In the genomic region with DNA sequence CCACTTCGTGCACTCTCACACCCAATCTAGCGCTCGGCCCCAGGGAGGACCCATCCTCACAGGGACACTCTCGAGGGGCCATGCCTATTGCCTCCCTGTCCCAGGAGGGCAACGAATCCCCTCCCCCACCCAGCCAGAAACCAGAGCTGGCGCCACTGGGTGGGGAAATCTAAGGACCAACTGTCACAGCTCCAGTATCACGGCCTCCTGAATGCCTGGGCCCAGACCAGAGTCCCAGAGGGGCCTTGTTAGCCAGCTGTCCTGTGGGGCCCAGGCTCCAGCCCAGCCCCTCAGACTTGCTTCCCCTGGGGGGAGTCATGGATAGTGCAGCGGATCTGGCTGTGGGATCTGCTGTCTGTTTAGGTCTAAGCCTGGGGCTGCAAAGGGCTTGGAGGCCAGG, we compare ENCODE assay signal across 8 mouse cellular contexts. TPM values are rescaled to one million over a fixed set of nuclear protein-coding genes. Genes with fewer than 3 reads are reported as not detected.
DNase-seq lines count a peak whose midpoint lies in the region; ATAC-seq and TF ChIP-seq lines count a peak whose summit lies in the region.

No protein-coding gene starts in this region.

- no peak for DNase-seq in kidney, postnatal 14 days
- DNase-seq in embryonic facial prominence, embryonic 14.5 days (ENCODE audit: low spot score) = peak; percentile 78
- no peak for DNase-seq in layer of hippocampus, adult 11-12 months (ENCODE audit: low spot score)
- DNase-seq in cerebellum, postnatal 25 days = no peak
- no peak for DNase-seq in lung, postnatal 14 days

- H3K79me2 ChIP-seq in myocyte (ENCODE audit: control insufficient read depth, insufficient read depth) = peaks cover 29% of the 10 kb centered on the region

- H3K27ac ChIP-seq in kidney, embryonic 15.5 days = peak overlapping the region; percentile 54; the same call in 1 of the 2 replicates
- H3K27ac ChIP-seq in embryonic facial prominence, embryonic 14.5 days (replicated peaks; ENCODE audit: low read depth, low read length) = peak overlapping the region; percentile 56
- no peak overlapping the region for H3K27ac ChIP-seq in hindbrain, embryonic 15.5 days (replicated peaks)

- no peak overlapping the region for H3ac ChIP-seq in myocyte (ENCODE audit: control insufficient read depth, insufficient read length)

- no peak for TF ChIP-seq POLR2A in myocyte (IDR thresholded peaks at IDR 0.05; ENCODE audit: insufficient read length, low read depth)

- H3K4me2 ChIP-seq in kidney, embryonic 15.5 days = peak overlapping the region; percentile 15
- peak overlapping the region; percentile 29 for H3K4me2 ChIP-seq in embryonic facial prominence, embryonic 14.5 days (ENCODE audit: low read depth, low read length)
- H3K4me2 ChIP-seq in hindbrain, embryonic 15.5 days = peak overlapping the region; percentile 36
- peak overlapping the region; percentile 21 for H3K4me2 ChIP-seq in myocyte (ENCODE audit: low read depth)

- H3K27me3 ChIP-seq in kidney, embryonic 15.5 days = no peaks in the 10 kb centered on the region
- H3K27me3 ChIP-seq in embryonic facial prominence, embryonic 14.5 days (replicated peaks; ENCODE audit: control insufficient read depth, insufficient read depth, low read length) = no peaks in the 10 kb centered on the region
- H3K27me3 ChIP-seq in hindbrain, embryonic 15.5 days = no peaks in the 10 kb centered on the region
- no peaks in the 10 kb centered on the region for H3K27me3 ChIP-seq in myocyte (ENCODE audit: control insufficient read depth, insufficient read depth, insufficient read length)

- no peak for ATAC-seq in kidney, embryonic 15.5 days (replicated peaks; ENCODE audit: low FRiP score)
- ATAC-seq in embryonic facial prominence, embryonic 14.5 days (ENCODE audit: low read depth) = peak; percentile 7; the same call in 1 of the 2 replicates
- ATAC-seq in hindbrain, embryonic 15.5 days (ENCODE audit: low FRiP score, low read depth) = no peak

- H3K9ac ChIP-seq in kidney, embryonic 15.5 days = peak overlapping the region; percentile 5; the same call in 1 of the 2 replicates
- H3K9ac ChIP-seq in embryonic facial prominence, embryonic 14.5 days (ENCODE audit: low read depth, low read length) = peak overlapping the region; percentile 49
- peak overlapping the region; percentile 36 for H3K9ac ChIP-seq in hindbrain, embryonic 15.5 days

- peaks cover 11% of the 10 kb centered on the region for H3K36me3 ChIP-seq in kidney, embryonic 15.5 days
- peaks cover 28% of the 10 kb centered on the region for H3K36me3 ChIP-seq in embryonic facial prominence, embryonic 14.5 days (ENCODE audit: control insufficient read depth, insufficient read depth, low read length)
- no peaks in the 10 kb centered on the region for H3K36me3 ChIP-seq in hindbrain, embryonic 15.5 days
- no peaks in the 10 kb centered on the region for H3K36me3 ChIP-seq in myocyte (ENCODE audit: control insufficient read depth, insufficient read depth)

- H3K4me3 ChIP-seq in kidney, embryonic 15.5 days (replicated peaks) = no peak overlapping the region
- peak overlapping the region; percentile 4; the same call in 1 of the 2 replicates for H3K4me3 ChIP-seq in embryonic facial prominence, embryonic 14.5 days (ENCODE audit: low read depth, low read length)
- 0 out of 2 replicates have a peak overlapping the region, but pooled peaks have one; percentile 1 for H3K4me3 ChIP-seq in hindbrain, embryonic 15.5 days
- H3K4me3 ChIP-seq in myocyte = no peak overlapping the region

- H3K9me3 ChIP-seq in kidney, embryonic 15.5 days (replicated peaks) = no peaks in the 10 kb centered on the region
- H3K9me3 ChIP-seq in embryonic facial prominence, embryonic 14.5 days (ENCODE audit: control insufficient read depth, low read length) = no peaks in the 10 kb centered on the region
- H3K9me3 ChIP-seq in hindbrain, embryonic 15.5 days = no peaks in the 10 kb centered on the region

- WGBS in kidney, embryonic 15.5 days = 26% methylated on average over 8 of the region's 8 CpGs
- 23% methylated on average over 8 of the region's 8 CpGs for WGBS in embryonic facial prominence, embryonic 14.5 days
- 25% methylated on average over 8 of the region's 8 CpGs for WGBS in hindbrain, embryonic 15.5 days

- H3K4me1 ChIP-seq in kidney, embryonic 15.5 days = peaks cover 53% of the 10 kb centered on the region
- peaks cover 19% of the 10 kb centered on the region for H3K4me1 ChIP-seq in embryonic facial prominence, embryonic 14.5 days (ENCODE audit: control insufficient read depth, insufficient read depth, low read length)
- H3K4me1 ChIP-seq in hindbrain, embryonic 15.5 days (replicated peaks) = peaks cover 53% of the 10 kb centered on the region

TF ChIP-seq in myocyte, 11 proteins besides CTCF, POLR2A, EP300 and RAD21:
- TF ChIP-seq MYOG (IDR thresholded peaks at IDR 0.05; ENCODE audit: control insufficient read depth in 1 of 3, insufficient read depth in 1 of 3, insufficient read length in 2 of 3, low read depth in 2 of 3) (peak in 2 of 3 experiments; percentile 57 to 76), SRF (IDR thresholded peaks at IDR 0.05; ENCODE audit: control insufficient read depth, insufficient read length, low read depth) (no peak), MAX (IDR thresholded peaks at IDR 0.05; ENCODE audit: low read depth) (no peak), POLR2AphosphoS2 (IDR thresholded peaks at IDR 0.05; ENCODE audit: insufficient read length, low read depth) (no peak), MYOD1 (IDR thresholded peaks at IDR 0.05; ENCODE audit: control insufficient read depth in 1 of 3, insufficient read length in 2 of 3, low read depth in 2 of 3) (peak in 2 of 3 experiments; percentile 1 to 32), E2F4 (IDR thresholded peaks at IDR 0.05; ENCODE audit: insufficient read depth) (no peak), TCF3 (IDR thresholded peaks at IDR 0.05; ENCODE audit: insufficient read length, low read depth) (no peak), REST (IDR thresholded peaks at IDR 0.05; ENCODE audit: insufficient read depth, insufficient read length) (no peak), USF1 (IDR thresholded peaks at IDR 0.05; ENCODE audit: low read depth) (no peak), TCF12 (IDR thresholded peaks at IDR 0.05; ENCODE audit: insufficient read depth, poor library complexity, severe bottlenecking) (peak; percentile 14)

RNA-seq across cellular contexts. Expression of gene Mex3a, which starts 4.6 kb away (rescaled TPM):
- 20.9 and 22.0 TPM in 2 replicates for polyA plus RNA-seq in kidney, embryonic 15.5 days (2015; fragmentation: Nextera tagmentation; extraction: Ambion mirVana)
- 21.5 and 24.7 TPM in 2 replicates for polyA plus RNA-seq in embryonic facial prominence, embryonic 14.5 days (2014; fragmentation: Nextera tagmentation; extraction: Ambion mirVana)
- polyA plus RNA-seq in hindbrain, embryonic 15.5 days (2015; fragmentation: Nextera tagmentation; extraction: Ambion mirVana) = 26.4 and 28.6 TPM in 2 replicates
- polyA plus RNA-seq in myocyte (2012; fragmentation: generic; extraction: Trizol) = 8.1 TPM

RNA-seq across cellular contexts. Expression of gene Lmna, which starts 17.8 kb away (rescaled TPM):
- 89.2 and 92.0 TPM in 2 replicates for polyA plus RNA-seq in kidney, embryonic 15.5 days (2015; fragmentation: Nextera tagmentation; extraction: Ambion mirVana)
- 426 and 482 TPM in 2 replicates for polyA plus RNA-seq in embryonic facial prominence, embryonic 14.5 days (2014; fragmentation: Nextera tagmentation; extraction: Ambion mirVana)
- 52.2 and 53.4 TPM in 2 replicates for polyA plus RNA-seq in hindbrain, embryonic 15.5 days (2015; fragmentation: Nextera tagmentation; extraction: Ambion mirVana)
- polyA plus RNA-seq in myocyte (2012; fragmentation: generic; extraction: Trizol) = 954 TPM

RNA-seq across cellular contexts. Expression of gene Rab25, which starts 20.5 kb away (rescaled TPM):
- 15.1 and 17.4 TPM in 2 replicates for polyA plus RNA-seq in kidney, embryonic 15.5 days (2015; fragmentation: Nextera tagmentation; extraction: Ambion mirVana)
- 33.8 and 38.0 TPM in 2 replicates for polyA plus RNA-seq in embryonic facial prominence, embryonic 14.5 days (2014; fragmentation: Nextera tagmentation; extraction: Ambion mirVana)
- 0.23 TPM in 1 of 2 replicates, not detected in the other for polyA plus RNA-seq in hindbrain, embryonic 15.5 days (2015; fragmentation: Nextera tagmentation; extraction: Ambion mirVana)
- polyA plus RNA-seq in myocyte (2012; fragmentation: generic; extraction: Trizol) = 0.13 TPM

RNA-seq across cellular contexts. Expression of gene Lamtor2, which starts 25.3 kb away (rescaled TPM):
- polyA plus RNA-seq in kidney, embryonic 15.5 days (2015; fragmentation: Nextera tagmentation; extraction: Ambion mirVana) = 167 and 173 TPM in 2 replicates
- polyA plus RNA-seq in embryonic facial prominence, embryonic 14.5 days (2014; fragmentation: Nextera tagmentation; extraction: Ambion mirVana) = 97.9 and 107 TPM in 2 replicates
- 201 and 205 TPM in 2 replicates for polyA plus RNA-seq in hindbrain, embryonic 15.5 days (2015; fragmentation: Nextera tagmentation; extraction: Ambion mirVana)
- polyA plus RNA-seq in myocyte (2012; fragmentation: generic; extraction: Trizol) = 165 TPM

RNA-seq across cellular contexts. Expression of gene Ubqln4, which starts 26.0 kb away (rescaled TPM):
- 54.0 and 57.9 TPM in 2 replicates for polyA plus RNA-seq in kidney, embryonic 15.5 days (2015; fragmentation: Nextera tagmentation; extraction: Ambion mirVana)
- 46.3 and 50.0 TPM in 2 replicates for polyA plus RNA-seq in embryonic facial prominence, embryonic 14.5 days (2014; fragmentation: Nextera tagmentation; extraction: Ambion mirVana)
- 43.6 and 47.7 TPM in 2 replicates for polyA plus RNA-seq in hindbrain, embryonic 15.5 days (2015; fragmentation: Nextera tagmentation; extraction: Ambion mirVana)
- 44.9 TPM for polyA plus RNA-seq in myocyte (2012; fragmentation: generic; extraction: Trizol)

Comparison
In these comparisons a context has a peak if more than half of its experiments do, and no peak if none do; other contexts are left out.
1. H3K4me3 ChIP-seq: peak in embryonic facial prominence, embryonic 14.5 days (single experiment) and hindbrain, embryonic 15.5 days (single experiment); none in kidney, embryonic 15.5 days (single experiment) and myocyte (single experiment).
2. RNA of gene Rab25, which starts 20.5 kb away (polyA plus RNA-seq): 33.8 to 38.0 TPM in embryonic facial prominence, embryonic 14.5 days and 15.1 to 17.4 TPM in kidney, embryonic 15.5 days; 0.23 TPM in hindbrain, embryonic 15.5 days and 0.13 TPM in myocyte (single experiment); every median in the first group is over 10 times any median in the second.
3. Peak in every context shown above with its lines, with median percentiles within 50 percentile points of each other: H3K4me2 ChIP-seq and H3K9ac ChIP-seq.